Mouse (Mus musculus): ENCODE measurements around the gene Kansl2.
"Not testable (repeated sequence)": the region's sequence is repeated elsewhere in the genome, so short reads cannot be mapped to it uniquely, and the experiment has no call there.

Gene Kansl2

DNA sequence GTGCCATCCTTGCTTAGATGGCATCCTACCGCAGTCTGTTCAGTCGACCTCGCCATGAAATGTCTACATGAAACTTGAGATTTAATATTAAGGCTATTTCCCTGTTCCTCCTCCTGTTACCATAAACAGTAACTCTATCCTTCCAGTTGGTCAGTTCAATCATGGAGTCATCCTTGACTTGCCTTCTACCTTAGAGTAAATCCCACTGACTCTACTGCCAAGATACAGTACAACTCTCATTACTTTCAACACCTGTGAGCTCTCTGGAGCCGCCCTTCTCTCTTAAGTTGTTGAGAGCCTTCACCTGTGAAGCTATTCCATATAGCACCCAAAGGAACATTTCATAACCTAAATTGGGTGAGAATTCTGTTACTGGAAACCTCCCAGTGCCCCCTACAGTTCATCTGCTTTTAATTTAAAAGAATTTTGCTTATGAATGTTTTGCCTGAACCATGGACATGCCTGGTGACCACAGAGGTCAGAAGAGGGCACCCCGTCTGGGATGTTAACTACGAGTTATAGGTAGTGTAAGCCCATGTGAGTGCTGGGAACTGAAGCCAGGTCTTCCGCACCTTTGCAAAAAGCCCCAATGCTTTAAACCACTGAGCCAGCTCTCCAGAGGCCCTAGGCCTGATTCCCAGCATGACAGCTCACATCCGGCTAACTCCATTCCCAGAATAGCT lies 2.9 kb upstream of the Kansl2 start:
- DNase-seq (ENCODE audit: low read depth, low spot score), result no peak

DNA sequence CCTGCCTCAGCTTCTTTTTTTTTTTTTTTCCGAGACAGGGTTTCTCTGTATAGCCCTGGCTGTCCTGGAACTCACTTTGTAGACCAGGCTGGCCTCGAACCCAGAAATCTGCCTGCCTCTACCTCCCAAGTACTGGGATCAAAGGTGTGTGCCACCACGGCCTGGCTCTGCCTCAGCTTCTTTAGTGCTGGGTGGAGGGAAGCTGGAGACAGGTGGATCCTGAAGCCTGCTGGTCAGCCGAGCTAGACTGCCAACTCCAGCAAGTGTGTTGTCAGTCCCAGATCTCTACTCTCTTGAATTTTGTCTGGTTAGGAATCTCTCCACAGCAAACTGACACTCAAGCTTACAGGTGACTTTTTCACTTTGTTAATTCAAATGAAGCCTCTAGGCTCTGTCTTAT lies 1.9 kb upstream of the Kansl2 start:
- no peak for DNase-seq (ENCODE audit: low read depth, low spot score)

DNA sequence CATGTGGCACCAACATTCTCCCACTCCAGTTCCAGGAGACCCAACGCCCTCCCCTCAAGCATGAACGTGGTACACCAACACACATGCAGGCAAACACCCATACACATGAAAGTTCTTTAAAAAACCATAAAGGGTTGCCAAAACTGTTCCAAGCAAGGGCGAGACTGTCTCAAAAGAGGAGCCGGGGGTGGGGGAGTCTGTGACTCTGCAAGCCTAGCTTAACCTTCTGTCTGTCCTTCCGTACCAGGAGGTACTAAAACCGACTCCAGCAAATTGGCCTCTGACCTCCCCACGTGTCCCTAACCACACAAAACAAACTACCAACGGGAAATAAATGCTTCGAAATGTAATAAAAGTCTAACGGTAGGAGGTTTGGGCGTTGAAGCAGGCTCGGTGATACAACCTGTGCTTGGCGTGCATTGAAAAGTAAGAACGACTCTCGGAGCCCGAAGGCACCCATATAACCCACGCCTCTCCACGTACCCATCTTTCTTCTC lies 981 bp downstream of the Kansl2 start:
- DNase-seq (ENCODE audit: low read depth, low spot score), result no peak

DNA sequence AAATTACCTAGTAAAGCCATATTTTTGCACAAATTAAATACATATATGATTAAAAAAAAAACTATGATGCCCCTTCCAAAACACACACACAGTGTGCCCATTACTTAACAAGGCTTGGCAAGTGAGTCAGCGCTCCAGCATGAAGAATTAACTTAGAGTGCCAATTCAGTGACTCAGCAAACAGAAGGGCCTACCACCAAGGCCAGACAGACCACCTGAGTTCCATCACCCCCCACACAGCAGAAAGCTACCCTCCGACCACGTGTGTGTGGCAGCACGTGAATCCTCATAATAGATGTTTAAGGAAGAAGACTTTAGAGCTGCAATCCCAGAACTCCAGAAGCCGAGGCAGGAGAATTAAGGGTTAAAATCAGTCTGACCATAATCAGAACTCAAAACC lies 1.8 kb downstream of the Kansl2 start:
- no peak for DNase-seq (ENCODE audit: low read depth, low spot score)

DNA sequence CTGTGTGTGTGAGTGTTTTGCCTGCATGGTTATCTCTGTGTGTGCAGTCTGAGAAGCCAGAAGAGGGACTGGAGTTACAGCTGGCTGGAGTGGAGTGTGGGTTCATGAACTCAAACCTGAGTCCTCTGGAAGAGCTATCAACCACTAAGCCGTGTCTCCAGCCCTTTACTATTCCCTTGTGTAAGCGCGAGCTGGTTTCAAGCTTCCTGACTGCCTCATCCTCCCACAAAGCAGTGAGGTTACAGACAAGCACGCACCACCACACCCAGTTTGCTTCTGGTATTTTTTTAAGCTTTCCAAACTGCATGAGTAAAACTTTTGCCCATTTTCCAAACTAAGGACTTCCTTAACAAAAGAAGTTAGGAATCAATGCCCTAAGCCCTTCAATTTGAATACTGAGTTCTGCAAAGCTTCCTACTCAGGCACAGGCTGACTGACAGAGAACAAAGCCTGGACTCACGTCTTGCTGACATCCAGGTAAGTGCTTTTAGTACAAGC lies 5.9 kb downstream of the Kansl2 start:
- no peak for DNase-seq (ENCODE audit: low read depth, low spot score)

DNA sequence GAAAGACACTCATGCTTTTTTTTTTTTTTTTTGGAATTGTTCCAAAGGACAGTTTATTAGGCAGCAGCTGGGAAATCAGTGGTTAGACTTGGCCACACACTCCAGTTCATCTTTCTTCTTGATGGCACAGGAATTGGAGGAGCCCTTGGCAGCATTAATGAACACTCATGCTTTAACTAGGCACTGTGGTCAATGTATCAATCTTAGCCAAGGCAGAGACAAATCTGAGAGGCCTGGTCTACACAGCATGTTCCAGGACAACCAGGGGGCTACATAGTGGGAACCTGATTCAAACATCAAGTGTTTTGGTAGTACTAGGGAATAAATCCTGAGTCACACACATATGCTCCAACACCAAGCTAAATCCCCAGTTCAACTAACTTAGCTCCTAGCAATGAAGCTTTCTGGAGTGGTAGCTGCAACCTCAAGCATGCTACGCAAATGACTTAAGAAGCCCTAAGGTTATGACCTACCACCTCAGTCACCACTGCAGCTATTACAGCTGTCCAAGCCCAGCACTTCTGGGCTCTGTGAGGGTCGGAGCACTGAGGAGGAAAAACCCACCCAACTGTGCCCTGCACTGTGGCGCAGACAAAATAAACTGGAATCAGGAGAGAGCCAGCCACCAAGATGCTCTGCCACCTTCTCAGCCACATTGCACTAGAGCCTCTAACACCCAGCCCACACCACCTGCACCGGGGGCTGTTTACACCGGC lies 6.8 kb downstream of the Kansl2 start:
- DNase-seq (ENCODE audit: low read depth, low spot score), result no peak

DNA sequence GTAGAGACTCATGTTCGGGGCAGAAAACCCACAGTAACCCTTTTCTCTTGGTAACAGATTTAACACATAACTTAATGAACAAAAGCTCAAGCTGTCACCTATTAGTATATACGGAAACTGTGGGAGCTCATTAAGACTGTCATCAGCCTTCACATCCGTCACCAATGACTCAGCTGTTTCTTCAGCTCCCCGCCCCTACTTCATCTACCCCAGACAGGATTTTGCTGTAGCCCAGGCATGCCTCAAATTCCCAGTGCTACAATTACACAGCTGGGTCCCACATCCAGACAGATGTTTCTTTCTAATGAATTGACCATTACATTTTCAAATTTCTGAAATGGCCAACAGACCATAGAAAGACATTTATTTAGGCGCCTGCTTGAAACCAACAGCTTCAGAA lies 8.0 kb downstream of the Kansl2 start:
- DNase-seq (ENCODE audit: low read depth, low spot score), result peak; percentile 66

DNA sequence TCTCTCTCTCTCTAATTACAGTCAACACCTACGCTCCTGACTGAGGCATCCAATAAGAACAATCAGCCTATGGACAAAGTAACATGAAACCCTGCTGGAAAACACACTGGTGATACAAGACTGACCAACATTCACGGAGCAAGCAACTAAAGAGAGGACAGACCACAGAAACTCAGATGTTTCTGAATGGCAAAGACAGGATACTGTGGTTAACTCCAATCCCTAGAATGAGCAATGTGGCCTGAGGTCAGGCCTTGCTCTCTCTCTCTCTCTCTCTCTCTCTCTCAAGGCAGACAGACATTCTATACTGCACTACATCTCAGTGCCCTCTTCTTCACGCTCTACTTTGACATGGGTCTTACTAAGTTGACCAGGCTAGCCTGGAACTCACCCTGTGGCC lies 12.8 kb downstream of the Kansl2 start:
- no peak for DNase-seq (ENCODE audit: low read depth, low spot score)

DNA sequence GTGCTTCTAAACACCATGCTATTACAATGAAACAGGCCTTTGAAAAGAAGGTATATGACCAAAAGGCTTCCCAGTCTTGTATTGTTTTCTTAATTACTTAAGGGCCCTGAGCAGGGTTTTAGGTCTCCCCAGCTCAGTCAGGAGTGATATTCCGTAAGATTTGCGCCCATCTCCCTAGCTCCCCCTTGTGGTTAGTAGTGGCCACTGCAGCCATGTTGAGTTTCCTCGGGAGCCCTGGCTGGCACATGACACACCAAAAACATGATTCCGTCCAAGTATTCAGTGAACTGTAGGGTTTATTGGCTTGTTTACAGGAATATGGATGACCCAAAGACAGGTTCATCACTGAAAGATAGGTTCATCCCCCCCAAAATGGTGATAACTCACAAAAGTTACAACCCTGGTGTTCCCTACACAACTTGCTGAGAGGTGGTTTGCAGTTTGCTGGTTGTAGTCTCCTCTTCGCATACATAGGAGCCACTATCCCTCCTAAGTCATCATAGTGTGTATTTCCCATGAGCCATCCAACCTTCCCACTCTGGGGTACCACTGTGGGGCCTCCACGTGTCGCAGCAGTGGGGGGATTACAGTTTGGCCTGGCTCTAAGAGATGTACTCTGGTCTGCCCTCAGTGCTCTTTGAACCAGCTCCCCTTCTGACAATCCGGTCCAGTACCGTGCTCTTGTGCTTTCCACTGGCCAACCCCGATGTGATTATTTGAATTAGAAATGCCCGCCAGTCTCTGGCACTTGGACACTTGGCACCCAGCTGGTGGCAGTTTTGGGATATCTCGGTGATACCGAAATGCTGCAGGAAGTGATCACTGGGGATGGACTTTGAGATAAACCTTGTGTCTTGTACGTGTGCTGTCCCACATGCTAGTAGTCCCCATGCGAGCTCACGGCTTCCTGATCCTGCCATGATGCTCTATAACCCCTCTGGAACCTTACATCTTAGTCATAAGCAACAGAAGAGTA lies 16.4 kb downstream of the Kansl2 start:
- DNase-seq (ENCODE audit: low read depth, low spot score), result peak; percentile 50

DNA sequence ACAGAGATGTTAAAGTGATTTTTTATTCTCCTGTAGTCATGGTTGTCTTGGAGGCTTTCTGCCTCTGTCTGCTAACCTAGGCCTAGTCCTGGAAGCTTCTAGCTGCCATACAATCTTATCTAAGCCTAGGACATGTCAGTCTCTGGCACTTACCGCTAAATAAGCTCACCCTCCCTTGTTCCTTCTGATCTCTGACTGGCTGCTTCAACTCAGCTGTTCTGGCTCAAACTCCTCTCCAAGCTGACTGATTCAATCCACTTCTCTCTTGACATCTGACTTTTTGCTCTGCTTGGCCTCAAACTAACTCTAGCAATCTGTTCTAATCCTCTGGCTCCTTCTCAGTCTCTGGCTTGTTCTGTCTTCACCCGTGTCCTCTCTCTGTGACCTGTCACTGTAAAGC lies 19.2 kb downstream of the Kansl2 start:
- not testable (repeated sequence) for DNase-seq (ENCODE audit: low read depth, low spot score)

DNA sequence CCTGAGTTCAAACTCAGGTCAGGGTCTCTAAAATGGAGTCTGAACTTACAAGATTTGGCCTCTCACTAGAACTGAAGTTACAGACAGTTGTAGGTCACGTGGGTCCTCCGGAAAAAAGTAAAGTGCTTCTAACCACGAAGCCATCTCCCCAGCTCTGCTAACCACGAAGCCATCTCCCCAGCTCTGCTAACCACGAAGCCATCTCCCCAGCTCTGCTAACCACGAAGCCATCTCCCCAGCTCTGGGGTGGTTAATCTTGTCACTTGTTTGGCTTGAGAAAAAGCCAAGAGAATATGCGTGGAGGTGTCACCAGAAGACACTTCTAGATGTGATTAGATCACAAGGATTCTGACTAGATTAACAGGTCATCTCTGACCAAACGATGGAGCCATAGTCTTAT lies 19.9 kb downstream of the Kansl2 start:
- DNase-seq (ENCODE audit: low read depth, low spot score), result no peak

DNA sequence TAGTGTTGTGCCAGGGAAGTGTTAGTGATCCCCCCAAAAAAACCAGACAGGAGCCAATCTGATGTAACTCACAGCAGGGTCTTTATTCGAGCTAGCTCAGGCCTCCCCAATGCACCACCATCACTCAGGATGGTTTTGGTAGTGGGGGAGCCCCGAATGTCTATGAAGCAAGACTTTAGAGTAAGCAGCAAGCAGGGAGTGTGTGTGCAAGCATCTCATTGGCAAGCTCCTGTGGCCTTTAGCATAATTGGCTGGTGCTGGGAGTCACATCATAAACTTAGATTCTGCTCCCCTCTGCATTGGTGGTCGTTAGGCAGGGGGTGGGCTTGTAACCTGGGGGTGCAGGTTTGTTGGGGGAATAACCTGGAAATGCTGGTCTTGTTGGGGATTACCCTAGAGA lies 20.4 kb downstream of the Kansl2 start:
- not testable (repeated sequence) for DNase-seq (ENCODE audit: low read depth, low spot score)

DNA sequence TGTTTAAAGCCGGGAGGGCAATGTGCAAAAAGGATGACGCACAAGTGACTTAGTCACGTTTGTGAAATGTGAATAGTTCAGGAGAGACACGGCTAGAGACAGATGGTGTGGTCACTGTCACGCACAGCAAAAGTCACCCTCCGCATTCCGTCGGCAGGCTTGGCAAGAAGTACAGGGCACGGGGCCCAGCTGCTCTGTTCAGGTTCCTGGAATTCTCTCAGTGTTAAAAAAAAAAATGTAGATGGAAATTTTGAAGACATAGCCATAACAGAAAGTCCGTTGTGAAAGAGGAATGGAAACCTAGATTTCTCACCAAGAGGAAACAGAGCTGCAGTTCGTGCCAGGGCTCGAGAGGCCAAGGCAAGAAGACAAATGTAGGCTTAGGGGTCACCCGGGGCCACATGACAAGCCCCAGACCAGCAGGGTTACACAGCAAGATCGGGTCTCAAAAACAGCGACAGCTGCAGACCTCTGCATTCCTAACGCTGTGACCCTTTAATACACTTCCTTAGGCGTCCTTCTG lies 21.2 kb downstream of the Kansl2 start:
- no peak for DNase-seq (ENCODE audit: low read depth, low spot score)

DNA sequence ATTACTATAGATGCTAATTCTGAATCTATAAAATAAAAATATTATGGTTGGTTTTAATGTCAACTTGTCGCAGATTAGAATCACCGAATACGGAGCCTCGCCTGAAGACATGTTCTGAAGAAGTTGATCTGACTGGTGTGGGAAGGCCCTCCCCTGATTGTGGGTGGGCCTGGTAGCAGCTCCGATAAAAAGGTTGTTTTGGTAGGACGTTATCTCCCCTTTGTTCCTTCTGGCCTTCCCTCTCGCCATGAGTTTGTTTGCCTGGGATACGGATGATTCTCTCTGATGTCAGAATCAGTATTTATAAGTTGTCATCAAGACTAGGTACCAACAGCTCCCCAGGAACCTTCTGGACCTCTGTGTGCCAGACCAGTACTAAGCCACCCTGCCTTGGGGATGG lies 21.8 kb downstream of the Kansl2 start:
- DNase-seq (ENCODE audit: low read depth, low spot score), result no peak

DNA sequence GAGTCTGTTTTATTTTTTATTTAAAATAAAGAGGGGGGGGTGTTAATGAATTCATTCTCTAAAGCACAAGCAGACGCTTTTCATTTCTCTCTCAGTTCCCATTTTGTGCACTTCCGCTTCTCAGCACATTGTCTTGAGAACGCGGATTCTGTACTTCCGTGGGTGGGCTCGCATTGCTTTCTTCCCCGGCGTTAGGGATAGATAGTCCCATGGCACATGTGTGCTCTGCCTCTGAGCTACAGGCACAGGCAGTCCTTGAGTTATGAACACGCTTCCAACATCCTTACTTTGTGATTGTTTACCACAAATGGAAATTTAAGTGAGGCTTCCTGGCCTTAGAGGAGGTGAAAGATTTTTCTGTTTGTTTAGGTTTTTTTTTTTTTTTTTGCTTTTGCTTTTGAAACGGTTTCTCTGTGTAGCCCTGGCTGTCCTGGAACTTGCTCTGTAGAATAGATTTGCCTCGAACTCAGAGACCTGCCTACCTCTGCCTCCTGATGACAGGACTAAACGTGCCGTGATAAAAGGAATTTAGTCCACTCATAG lies 22.6 kb downstream of the Kansl2 start:
- no peak for DNase-seq (ENCODE audit: low read depth, low spot score)

DNA sequence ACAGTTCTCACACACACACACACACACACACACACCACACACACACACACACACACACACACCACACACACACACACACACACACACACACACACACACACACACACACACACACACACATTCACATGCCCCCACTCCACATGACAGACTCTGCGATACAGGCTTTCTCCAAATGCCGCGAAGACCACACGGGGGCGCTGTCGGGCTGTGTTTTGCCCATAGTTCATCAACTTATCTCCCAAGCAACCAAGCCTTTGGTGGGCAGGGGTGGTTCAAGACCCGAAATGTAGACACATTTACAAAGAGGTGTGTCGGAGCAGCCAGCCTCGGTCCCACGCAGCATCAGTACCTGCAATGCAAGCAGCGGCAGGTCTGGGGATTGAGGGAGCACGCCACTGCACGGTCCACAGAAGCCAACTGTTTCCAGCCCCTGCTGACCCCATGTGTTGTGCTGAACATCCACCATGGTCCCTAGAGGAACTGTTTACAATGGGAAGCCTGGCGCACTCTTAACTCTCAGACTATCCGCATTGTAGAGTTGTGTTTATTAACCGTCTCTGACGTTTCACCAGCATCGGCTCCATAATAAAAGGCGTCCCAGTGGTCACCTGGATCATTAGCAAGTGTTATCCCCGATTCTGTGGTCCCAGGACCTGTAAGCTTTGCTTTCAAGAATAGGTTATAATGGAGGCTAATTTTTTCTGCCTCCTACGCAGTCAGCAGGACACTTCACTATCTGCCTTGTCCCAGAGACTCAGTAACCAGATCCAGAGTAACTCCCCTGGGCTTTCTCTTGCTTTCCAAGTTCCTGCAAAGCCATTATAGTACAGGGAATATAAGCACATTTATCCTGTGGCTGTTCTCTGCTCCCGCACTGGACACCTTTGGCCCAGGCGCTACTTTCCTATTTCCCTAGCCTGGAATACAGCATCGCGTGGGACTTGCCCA lies 23.4 kb downstream of the Kansl2 start:
- peak; percentile 62 for DNase-seq (ENCODE audit: low read depth, low spot score)

DNA sequence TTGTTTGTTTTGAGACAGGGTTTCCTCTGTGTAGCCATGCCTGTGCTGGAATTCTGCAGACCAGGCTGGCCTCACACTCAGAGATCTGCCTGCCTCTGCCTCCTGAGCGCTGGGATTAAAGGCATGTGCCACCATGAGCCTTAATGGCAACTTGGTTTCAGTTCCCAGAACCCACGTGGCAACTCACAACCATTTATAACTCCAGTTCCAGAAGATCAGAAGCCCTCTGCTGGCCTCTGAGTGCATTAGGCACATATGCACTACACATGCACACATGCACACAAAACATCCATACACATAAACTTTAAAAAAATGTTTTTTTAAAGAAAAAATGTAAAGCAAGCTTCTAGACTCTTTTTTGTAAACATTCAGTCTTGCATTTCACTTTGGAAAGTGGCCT lies 24.7 kb downstream of the Kansl2 start:
- no peak for DNase-seq (ENCODE audit: low read depth, low spot score)

DNA sequence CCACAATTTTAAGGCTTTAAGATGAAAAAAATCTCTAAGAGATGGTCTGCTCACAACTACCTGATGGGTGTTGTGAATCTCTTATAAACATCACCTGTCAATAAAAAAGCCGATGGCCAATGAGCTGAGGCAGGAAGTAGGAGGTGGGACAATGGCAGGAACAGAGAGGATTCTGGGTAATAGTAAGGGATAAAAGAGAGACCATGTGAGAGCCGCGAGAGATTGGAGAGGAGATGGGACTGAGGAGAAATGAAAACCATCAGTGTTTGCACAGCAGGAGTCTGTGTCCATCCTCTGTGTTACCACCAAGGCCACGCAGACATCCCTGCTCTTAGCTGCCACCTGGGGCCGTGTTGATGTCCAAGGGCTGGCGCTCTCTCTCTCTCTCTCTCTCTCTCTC lies 26.7 kb downstream of the Kansl2 start:
- DNase-seq (ENCODE audit: low read depth, low spot score), result no peak

DNA sequence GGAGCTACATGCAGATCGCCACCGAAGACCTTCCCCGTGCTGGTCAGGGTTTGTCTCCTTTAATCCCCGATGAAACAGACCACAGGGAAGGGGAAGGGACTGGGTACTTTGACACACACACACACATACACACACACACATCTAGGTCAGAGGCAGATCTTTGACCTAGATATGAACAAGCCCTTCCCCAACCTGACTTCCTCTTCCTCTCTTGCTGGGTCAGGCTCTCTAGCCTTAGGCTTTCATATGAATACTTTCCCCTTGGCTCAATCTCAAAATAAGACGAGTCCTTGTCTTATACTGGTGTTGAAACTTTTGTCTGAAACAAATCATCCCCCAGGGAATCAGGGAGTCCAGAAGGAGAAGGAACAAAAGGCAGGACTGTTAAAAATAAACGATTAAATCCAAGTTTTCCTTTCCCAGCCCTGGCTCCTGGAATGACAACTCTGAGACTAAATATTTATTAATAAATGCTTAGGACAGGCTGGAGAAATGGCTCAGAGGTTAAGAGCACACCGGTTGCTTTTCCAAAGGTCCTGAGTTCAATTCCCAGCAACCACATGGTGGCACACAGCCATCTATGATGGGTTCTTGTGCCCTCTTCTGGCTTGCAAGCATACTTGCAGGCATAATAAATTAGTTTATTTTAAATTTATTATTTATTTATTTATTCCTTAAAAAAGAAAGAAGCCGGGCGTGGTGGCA lies 27.7 kb downstream of the Kansl2 start:
- DNase-seq (ENCODE audit: low read depth, low spot score), result no peak

DNA sequence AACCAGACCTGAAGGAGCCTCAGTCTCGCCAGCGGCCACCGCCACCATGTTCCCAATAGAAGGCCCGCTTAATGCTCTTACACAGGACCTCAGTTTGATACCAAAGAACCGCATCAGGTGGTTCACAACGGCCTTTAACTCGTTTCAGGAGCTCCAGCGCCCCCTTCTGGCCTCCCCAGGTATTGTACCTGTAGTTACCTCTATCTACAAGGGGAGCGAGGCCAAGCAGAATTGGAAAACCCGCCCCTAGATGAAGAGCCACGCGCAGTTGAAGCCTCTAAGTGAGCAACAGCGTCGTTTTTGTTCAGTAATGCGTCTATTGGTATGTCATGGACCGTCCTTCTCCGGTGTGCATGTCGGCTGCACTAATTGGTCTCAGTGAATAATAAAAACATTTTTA lies 29.6 kb downstream of the Kansl2 start:
- peak; percentile 40 for DNase-seq (ENCODE audit: low read depth, low spot score)

Measured in c-Kit-negative CD71-positive TER-119-positive erythroid progenitor cells, embryonic 14.5 days (primary cell).